Mouse (Mus musculus) telencephalon, adult 2 months (tissue): ENCODE measurements around the gene Myh3.
"Not testable (repeated sequence)": the region's sequence is repeated elsewhere in the genome, so short reads cannot be mapped to it uniquely, and the experiment has no call there.

Source experiments
- DNase-seq: peaks from one replicate; pipeline ENCODE4 v3.0.0-alpha.2; 2011; ENCODE audit warnings: low read depth, low spot score

The Myh3 gene

DNA sequence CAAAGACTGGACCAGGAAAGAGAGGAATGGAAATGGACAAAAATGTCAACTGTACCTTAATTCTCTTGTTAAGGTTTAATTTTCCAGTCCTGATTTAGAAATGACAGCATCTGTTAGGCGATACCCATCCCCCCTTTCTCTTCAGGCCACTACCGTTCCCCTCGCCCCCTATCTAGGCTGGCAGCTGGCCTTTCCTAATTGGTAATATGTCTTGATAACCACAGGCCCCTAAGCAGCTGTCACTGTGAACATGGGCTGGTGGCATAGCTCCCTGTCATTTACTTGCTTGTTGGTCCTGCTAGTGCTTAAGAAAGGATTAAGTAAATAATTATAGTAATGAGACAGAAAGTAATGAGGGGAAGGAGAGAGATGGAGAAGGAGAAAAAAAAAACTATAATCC, 665 bp upstream of the Myh3 start:
- no peak for DNase-seq

DNA sequence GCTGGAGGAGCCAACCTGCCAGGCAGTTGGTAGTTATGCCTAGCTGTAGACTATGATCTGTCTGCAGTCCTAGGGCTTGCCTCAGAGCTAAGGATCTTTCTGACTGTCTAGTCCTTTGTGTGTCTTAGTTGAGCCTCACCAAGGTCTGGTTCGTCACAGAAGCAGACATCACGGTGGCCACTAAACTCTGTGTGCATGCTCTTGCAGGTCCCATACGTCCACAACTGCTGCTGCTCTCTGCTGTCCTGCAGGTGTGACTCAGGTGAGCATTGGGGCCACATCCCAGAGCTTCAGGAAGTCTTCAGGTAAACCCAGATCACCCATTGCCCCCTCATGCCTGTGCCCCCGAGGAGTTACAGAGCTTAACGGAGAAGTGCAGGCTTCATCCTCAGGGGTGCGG, 788 bp downstream of the Myh3 start:
- no peak for DNase-seq

DNA sequence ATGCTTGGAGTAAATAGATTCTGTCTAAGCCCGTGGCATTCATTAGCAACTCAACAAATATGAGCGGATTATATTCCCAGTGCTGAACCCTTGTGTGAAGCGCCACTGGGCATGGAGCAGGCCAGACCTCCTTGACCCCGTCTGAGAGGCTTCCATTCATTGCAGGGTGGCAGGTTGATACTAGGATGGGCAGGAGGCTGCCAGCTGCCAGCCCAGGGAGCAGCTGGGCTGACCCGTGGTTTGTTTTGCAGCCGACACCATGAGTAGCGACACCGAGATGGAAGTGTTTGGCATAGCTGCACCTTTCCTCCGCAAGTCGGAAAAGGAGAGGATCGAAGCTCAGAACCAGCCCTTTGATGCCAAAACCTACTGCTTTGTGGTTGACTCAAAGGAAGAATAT, 1.6 kb downstream of the Myh3 start:
- no peak for DNase-seq

GRCm38 (mm10) chr11:67080168-67080567, 2.1 kb downstream of the Myh3 start:
- DNase-seq, result no peak

GRCm38 (mm10) chr11:67081125-67081649, 3.1 kb downstream of the Myh3 start:
- DNase-seq, result no peak

DNA sequence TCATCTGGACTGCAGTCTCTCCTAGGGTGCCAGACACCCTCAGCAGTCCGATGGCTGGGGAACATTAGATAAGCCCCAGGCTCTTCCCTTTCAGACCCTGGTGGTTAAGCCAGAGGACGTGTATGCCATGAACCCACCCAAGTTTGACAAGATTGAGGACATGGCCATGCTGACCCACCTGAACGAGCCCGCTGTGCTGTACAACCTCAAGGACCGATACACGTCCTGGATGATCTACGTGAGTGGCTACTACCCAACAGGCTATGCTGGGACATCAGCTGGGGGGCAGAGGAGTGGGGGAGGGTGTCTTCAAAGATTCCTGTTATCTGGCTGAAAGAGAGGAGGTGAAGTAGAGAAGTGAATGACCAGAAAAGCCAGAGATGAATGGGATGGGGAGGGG, 4.1 kb downstream of the Myh3 start:
- no peak for DNase-seq

DNA sequence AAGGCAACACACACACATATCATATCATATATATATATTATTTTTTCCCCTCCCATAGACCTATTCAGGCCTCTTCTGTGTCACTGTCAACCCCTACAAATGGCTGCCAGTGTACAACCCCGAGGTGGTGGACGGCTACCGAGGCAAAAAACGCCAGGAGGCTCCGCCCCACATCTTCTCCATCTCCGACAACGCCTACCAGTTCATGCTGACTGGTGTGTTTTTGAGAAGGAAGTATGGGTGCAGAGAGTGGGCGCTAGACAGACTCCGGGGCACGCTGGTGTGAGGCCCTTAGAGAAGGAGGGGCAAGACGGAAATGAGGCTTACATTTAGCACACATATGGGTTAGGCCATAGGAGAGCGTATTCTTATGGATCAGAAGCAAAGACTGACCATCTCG, 4.7 kb downstream of the Myh3 start:
- DNase-seq, result no peak

DNA sequence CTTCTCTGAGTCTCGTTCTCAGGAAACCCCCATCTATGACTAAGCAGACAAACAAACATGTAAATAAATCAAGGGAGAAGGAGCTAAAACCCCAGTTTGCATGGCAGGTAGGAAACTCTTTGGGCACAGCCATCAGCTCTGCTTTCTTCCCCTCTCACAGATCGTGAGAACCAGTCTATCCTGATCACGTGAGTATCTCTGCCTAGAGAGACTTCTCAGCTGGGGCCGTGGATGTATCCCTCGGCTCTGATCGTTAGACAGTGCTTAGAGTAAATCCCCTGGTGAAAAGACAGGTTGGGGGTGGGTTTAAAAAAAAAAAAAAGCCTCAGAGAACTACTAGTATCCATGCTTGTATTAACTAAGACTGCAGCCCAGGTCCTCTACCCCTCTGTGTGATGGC, 5.1 kb downstream of the Myh3 start:
- DNase-seq, result no peak

GRCm38 (mm10) chr11:67083712-67084340, 5.7 kb downstream of the Myh3 start:
- no peak for DNase-seq

- DNase-seq, result no peak
Observed at GRCm38 (mm10) chr11:67085489-67085888, 7.4 kb downstream of the Myh3 start.

- DNase-seq, result no peak
Observed at GRCm38 (mm10) chr11:67086467-67087164, 8.5 kb downstream of the Myh3 start.

GRCm38 (mm10) chr11:67087225-67087624, 9.1 kb downstream of the Myh3 start:
- DNase-seq, result no peak

DNA sequence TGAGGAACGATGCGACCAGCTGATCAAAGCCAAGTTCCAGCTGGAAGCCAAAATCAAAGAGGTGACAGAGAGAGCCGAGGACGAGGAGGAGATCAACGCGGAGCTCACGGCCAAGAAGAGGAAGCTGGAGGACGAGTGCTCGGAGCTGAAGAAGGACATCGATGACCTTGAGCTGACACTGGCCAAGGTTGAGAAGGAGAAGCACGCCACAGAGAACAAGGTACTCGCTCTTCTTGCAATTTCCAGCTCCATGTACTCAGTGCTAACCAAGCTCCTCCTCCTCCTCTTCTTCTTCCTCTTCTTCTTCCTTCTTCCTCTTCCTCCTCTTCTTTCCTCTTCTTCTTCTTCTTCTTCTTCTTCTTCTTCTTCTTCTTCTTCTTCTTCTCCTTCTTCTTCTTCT, 14.3 kb downstream of the Myh3 start:
- not testable (repeated sequence) for DNase-seq

- no peak for DNase-seq
Observed at GRCm38 (mm10) chr11:67093201-67093600, 15.1 kb downstream of the Myh3 start.

DNA sequence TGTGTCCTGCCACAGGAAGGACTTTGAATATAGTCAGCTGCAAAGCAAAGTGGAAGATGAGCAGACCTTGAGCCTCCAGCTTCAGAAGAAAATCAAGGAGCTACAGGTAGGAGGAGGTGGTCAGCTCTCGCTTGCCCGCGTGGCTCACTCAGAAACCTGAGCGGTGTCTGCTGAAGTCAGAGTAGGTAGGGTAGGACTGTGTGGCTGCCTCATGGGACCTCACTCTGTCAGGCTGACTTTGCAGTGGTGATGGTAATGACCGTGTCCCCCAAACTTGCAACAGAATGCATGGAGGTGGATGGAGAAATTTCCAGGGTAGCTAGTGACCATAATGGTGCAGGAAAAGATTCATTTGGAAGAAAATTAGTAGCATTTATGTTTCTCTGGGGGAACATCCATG, 15.6 kb downstream of the Myh3 start:
- DNase-seq, result no peak

GRCm38 (mm10) chr11:67094470-67094869, 16.4 kb downstream of the Myh3 start:
- DNase-seq, result no peak

GRCm38 (mm10) chr11:67097709-67098108, 19.6 kb downstream of the Myh3 start:
- DNase-seq, result no peak

DNA sequence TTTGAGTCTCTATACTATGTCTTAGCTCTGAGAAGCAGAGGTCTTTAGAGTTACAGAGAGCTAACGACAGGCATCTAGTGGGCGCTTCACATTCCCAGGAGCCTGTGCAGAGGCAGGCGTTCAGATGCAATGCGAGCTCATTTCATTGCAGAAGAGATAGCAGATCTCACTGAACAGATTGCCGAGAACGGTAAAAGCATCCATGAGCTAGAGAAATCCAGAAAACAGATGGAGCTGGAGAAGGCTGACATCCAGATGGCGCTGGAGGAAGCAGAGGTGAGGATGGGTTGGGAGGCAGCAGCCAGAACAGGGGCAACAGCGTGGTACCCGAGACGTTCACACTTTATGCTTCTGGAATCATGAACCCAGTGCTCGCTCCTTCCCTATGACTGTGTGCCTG, 20.3 kb downstream of the Myh3 start:
- DNase-seq, result peak; percentile 88

- DNase-seq, result no peak
Observed at GRCm38 (mm10) chr11:67099241-67099640, 21.1 kb downstream of the Myh3 start.

GRCm38 (mm10) chr11:67100169-67100568, 22.1 kb downstream of the Myh3 start:
- DNase-seq, result no peak

DNA sequence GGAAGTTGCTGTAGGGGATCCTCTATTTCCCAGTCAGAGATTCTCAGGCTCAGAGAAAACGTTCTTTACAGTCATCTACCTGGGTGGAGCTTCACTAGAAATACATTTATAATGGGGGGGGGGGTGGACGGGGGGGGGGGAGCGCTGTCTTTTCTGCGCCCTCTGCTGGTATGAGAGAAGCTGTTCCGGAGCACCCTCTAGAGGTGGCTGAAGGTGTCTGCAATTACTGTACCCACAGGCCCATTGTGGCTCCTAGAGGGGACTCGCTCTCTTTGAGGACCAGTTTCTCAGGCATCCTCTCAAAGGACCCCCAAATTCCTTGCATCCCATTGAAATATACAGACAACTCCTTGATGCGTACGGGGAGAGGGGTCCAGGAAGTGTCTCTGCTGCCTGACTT, 23.6 kb downstream of the Myh3 start:
- DNase-seq, result no peak

GRCm38 (mm10) chr11:67103256-67103655, 25.2 kb downstream of the Myh3 start:
- no peak for DNase-seq

GRCm38 (mm10) chr11:67104242-67104641, 26.1 kb downstream of the Myh3 start:
- DNase-seq, result no peak
